Mouse (Mus musculus) intestine, postnatal 0 days (tissue): Measurements from ENCODE around the gene Zfp865. TPM values are rescaled to one million over a fixed set of nuclear protein-coding genes. Genes with fewer than 3 reads are reported as not detected.

ENCODE experiments used
- ATAC-seq: fragments of 200-750 bp; cut with Nextera tagmentation; 2 replicates; pipeline ENCODE4 v1.8.0; 2017; ENCODE audit warnings: mild to moderate bottlenecking, moderate TSS enrichment, moderate library complexity
- H3K27ac ChIP-seq: fragments of 300-500 bp; sonication (generic); 2 replicates; pipeline ENCODE4 v1.5.1; 2014; ENCODE audit warnings: mild to moderate bottlenecking, low read depth, low read length, moderate library complexity
- H3K27me3 ChIP-seq: fragments of 300-500 bp; sonication (generic); replicated peaks from 2 replicates; pipeline ENCODE4 v1.6.1; 2014; ENCODE audit warnings: low read length, mixed read lengths; ENCODE audit not compliant: control insufficient read depth, insufficient read depth
- H3K36me3 ChIP-seq: fragments of 300-500 bp; sonication (generic); 2 replicates; pipeline ENCODE4 v1.6.1; 2014; ENCODE audit warnings: mild to moderate bottlenecking, moderate library complexity; ENCODE audit not compliant: control insufficient read depth, insufficient read depth
- H3K4me1 ChIP-seq: fragments of 300-500 bp; sonication (generic); replicated peaks from 2 replicates; pipeline ENCODE4 v1.6.1; 2014; ENCODE audit warnings: antibody characterized with exemption, low read length, mixed read lengths; ENCODE audit not compliant: control insufficient read depth, insufficient read depth
- H3K4me2 ChIP-seq: fragments of 300-500 bp; sonication (generic); replicated peaks from 2 replicates; pipeline ENCODE4 v1.6.1; 2014; ENCODE audit warnings: low read depth, mild to moderate bottlenecking, moderate library complexity
- H3K4me3 ChIP-seq: fragments of 300-500 bp; sonication (generic); 2 replicates; pipeline ENCODE4 v1.5.1; 2014; ENCODE audit warnings: low read depth, low read length
- H3K9ac ChIP-seq: fragments of 300-500 bp; sonication (generic); 2 replicates; pipeline ENCODE4 v1.6.1; 2014; ENCODE audit warnings: mild to moderate bottlenecking, low read depth, low read length
- H3K9me3 ChIP-seq: fragments of 300-500 bp; sonication (generic); 2 replicates; pipeline ENCODE4 v1.6.1; 2016; ENCODE audit warnings: mixed run types; ENCODE audit not compliant: control insufficient read depth
- CTCF ChIP-seq: sonication (generic); IDR thresholded peaks from 2 replicates; pipeline ENCODE4 v1.5.1; 2016; ENCODE audit warnings: low read depth, mild to moderate bottlenecking, control low read depth, antibody characterized with exemption, moderate library complexity
- WGBS: fragments of 180-500 bp; shearing (Covaris S2); extraction: QIAGEN DNeasy Blood & Tissue Kit; methylation state at CpG from one replicate; pipeline ENCODE4 v1.1.7; 2014; 5-methylcytosine and 5-hydroxymethylcytosine counted together
- polyA plus RNA-seq: library from polyadenylated mRNA; unstranded; fragments of >200 nt; fragmentation: Nextera tagmentation; extraction: Ambion mirVana; gene quantifications from 2 replicates; pipeline ENCODE4 v1.2.1, GENCODE M21; 2015

The Zfp865 gene
- polyA plus RNA-seq, 1 experiment from 2014 or later = 2.3 TPM

GRCm38 (mm10) chr7:5052931-5053343, 32.8 kb downstream of the Zfp865 start:
- H3K4me1 ChIP-seq = no peaks in the 10 kb centered on the region
- H3K27ac ChIP-seq = no peak overlapping the region
- peak overlapping the region; percentile 89 for H3K4me2 ChIP-seq
- no peaks in the 10 kb centered on the region for H3K36me3 ChIP-seq
- 6% methylated on average over 45 of the region's 45 CpGs for WGBS
- no peak for ATAC-seq
- H3K4me3 ChIP-seq = peak overlapping the region; percentile 57
- no peak overlapping the region for H3K9ac ChIP-seq
- H3K9me3 ChIP-seq = no peaks in the 10 kb centered on the region
- peaks cover 62% of the 10 kb centered on the region for H3K27me3 ChIP-seq
- TF ChIP-seq CTCF = no peak

- WGBS = 14% methylated on average over 32 of the region's 32 CpGs
- no peaks in the 10 kb centered on the region for H3K36me3 ChIP-seq
- H3K27me3 ChIP-seq = peaks cover 63% of the 10 kb centered on the region
- TF ChIP-seq CTCF = no peak
- H3K9me3 ChIP-seq = no peaks in the 10 kb centered on the region
- no peak overlapping the region for H3K27ac ChIP-seq
- H3K4me3 ChIP-seq = peak overlapping the region; percentile 57
- ATAC-seq = no peak
- H3K4me1 ChIP-seq = no peaks in the 10 kb centered on the region
- no peak overlapping the region for H3K9ac ChIP-seq
- peak overlapping the region; percentile 89 for H3K4me2 ChIP-seq
Observed at GRCm38 (mm10) chr7:5053456-5054179, 33.4 kb downstream of the Zfp865 start.

- Histone ChIP-seq H3K27ac (no peak overlapping the region), H3K4me3 (peak overlapping the region; percentile 36), H3K27me3 (peaks cover 60% of the 10 kb centered on the region), H3K36me3 (no peaks in the 10 kb centered on the region), H3K4me2 (peak overlapping the region; percentile 59), H3K9ac (peak overlapping the region; percentile 37; the same call in 1 of the 2 replicates), H3K4me1 (no peaks in the 10 kb centered on the region), H3K9me3 (no peaks in the 10 kb centered on the region)
- TF ChIP-seq CTCF = no peak
- no peak for ATAC-seq
- 2% methylated on average over 55 of the region's 55 CpGs for WGBS
Observed at GRCm38 (mm10) chr7:5056651-5057263, 36.6 kb downstream of the Zfp865 start.

- Histone ChIP-seq H3K36me3 (no peaks in the 10 kb centered on the region), H3K27me3 (peaks cover 55% of the 10 kb centered on the region), H3K9ac (no peak overlapping the region), H3K4me1 (no peaks in the 10 kb centered on the region), H3K4me3 (peak overlapping the region; percentile 36), H3K27ac (no peak overlapping the region), H3K9me3 (no peaks in the 10 kb centered on the region), H3K4me2 (peak overlapping the region; percentile 59)
- TF ChIP-seq CTCF = no peak
- WGBS = 39% methylated on average over 8 of the region's 8 CpGs
- ATAC-seq = no peak
Observed at GRCm38 (mm10) chr7:5057381-5057780, 37.2 kb downstream of the Zfp865 start.

GRCm38 (mm10) chr7:5057804-5058203, 37.6 kb downstream of the Zfp865 start:
- peak; percentile 56 for TF ChIP-seq CTCF
- Histone ChIP-seq H3K27me3 (peaks cover 51% of the 10 kb centered on the region), H3K36me3 (no peaks in the 10 kb centered on the region), H3K9ac (no peak overlapping the region), H3K27ac (no peak overlapping the region), H3K4me3 (no peak overlapping the region), H3K4me2 (no peak overlapping the region), H3K4me1 (no peaks in the 10 kb centered on the region), H3K9me3 (no peaks in the 10 kb centered on the region)
- ATAC-seq = no peak
- 44% methylated on average over 11 of the region's 11 CpGs for WGBS

- ATAC-seq = no peak
- Histone ChIP-seq H3K27me3 (peaks cover 43% of the 10 kb centered on the region), H3K36me3 (no peaks in the 10 kb centered on the region), H3K4me2 (no peak overlapping the region), H3K9me3 (no peaks in the 10 kb centered on the region), H3K4me1 (no peaks in the 10 kb centered on the region), H3K9ac (no peak overlapping the region), H3K27ac (no peak overlapping the region), H3K4me3 (no peak overlapping the region)
- 97% methylated on average over 1 of the region's 1 CpGs for WGBS
- TF ChIP-seq CTCF = no peak
Observed at GRCm38 (mm10) chr7:5058631-5059030, 38.5 kb downstream of the Zfp865 start.
